10 mouse cellular contexts compared by ENCODE assay signal in the genomic region with DNA sequence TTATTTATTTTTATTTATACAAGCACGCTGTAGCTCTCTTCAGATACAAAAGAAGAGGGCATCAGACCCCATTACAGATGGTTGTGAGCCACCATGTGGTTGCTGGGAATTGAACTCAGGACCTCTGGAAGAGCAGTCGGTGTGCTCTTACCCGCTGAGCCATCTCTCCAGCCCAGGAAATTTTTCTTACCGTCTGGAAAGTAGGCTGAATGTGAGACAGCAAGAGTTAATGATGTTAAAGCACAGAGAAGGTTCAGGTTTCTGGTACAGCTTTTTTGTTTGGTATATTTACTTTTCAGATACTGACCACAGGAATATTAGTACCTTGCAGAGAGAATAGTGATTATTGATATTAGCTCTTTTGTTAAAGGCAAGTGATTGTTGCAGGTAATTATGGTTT. TPM values are rescaled to one million over a fixed set of nuclear protein-coding genes. Genes with fewer than 3 reads are reported as not detected.
A peak's percentile ranks its signal among the peaks of the same experiment; 100 is the strongest.
DNase-seq lines count a peak whose midpoint lies in the region; ATAC-seq and TF ChIP-seq lines count a peak whose summit lies in the region.
"Had no signal": no experiment of that assay in that cellular context is flagged by ENCODE, and none has a peak within 500 bp of the region (broad histone marks: within the 10 kb centered on the region; RNA-seq: fewer than 3 reads in every experiment).

No protein-coding gene starts in this region.

- H3K9ac ChIP-seq in liver, embryonic 11.5 days (ENCODE audit: low read depth, low read length): no peak overlapping the region
- H3K9ac ChIP-seq in limb, embryonic 13.5 days: no peak overlapping the region
- no peak overlapping the region for H3K9ac ChIP-seq in stomach, embryonic 14.5 days (replicated peaks; ENCODE audit: low read depth, low read length)

- TF ChIP-seq CTCF in cerebellum, adult 2 months (IDR thresholded peaks at IDR 0.05; ENCODE audit: borderline replicate concordance, insufficient read depth, low read depth, low read length): no peak

- no peak overlapping the region for H3K27ac ChIP-seq in cerebellum, adult 2 months (ENCODE audit: insufficient read depth, low read length)
- no peak overlapping the region for H3K27ac ChIP-seq in liver, embryonic 11.5 days (ENCODE audit: low read depth, low read length)
- no peak overlapping the region for H3K27ac ChIP-seq in limb, embryonic 13.5 days
- H3K27ac ChIP-seq in stomach, embryonic 14.5 days (ENCODE audit: low read length): no peak overlapping the region

- no peak for ATAC-seq in liver, embryonic 11.5 days (replicated peaks; ENCODE audit: low FRiP score)
- ATAC-seq in limb, embryonic 13.5 days (ENCODE audit: low FRiP score, low read depth): no peak
- ATAC-seq in stomach, embryonic 14.5 days (ENCODE audit: insufficient number of reproducible peaks, insufficient read depth, low FRiP score, low read depth): no peak

- H3K27me3 ChIP-seq in cerebellum, adult 2 months (ENCODE audit: control insufficient read depth, insufficient read depth, low read length): no peaks in the 10 kb centered on the region
- H3K27me3 ChIP-seq in liver, embryonic 11.5 days (replicated peaks; ENCODE audit: control insufficient read depth, insufficient read depth, low read length): no peaks in the 10 kb centered on the region
- H3K27me3 ChIP-seq in limb, embryonic 13.5 days: no peaks in the 10 kb centered on the region
- H3K27me3 ChIP-seq in stomach, embryonic 14.5 days (ENCODE audit: control insufficient read depth, insufficient read depth, low read length): no peaks in the 10 kb centered on the region

- no peaks in the 10 kb centered on the region for H3K9me3 ChIP-seq in liver, embryonic 11.5 days (ENCODE audit: control insufficient read depth, low read length)
- no peaks in the 10 kb centered on the region for H3K9me3 ChIP-seq in limb, embryonic 13.5 days
- no peaks in the 10 kb centered on the region for H3K9me3 ChIP-seq in stomach, embryonic 14.5 days (ENCODE audit: control insufficient read depth, low read depth, low read length)

- peak overlapping the region; percentile 14 for H3K4me3 ChIP-seq in cerebellum, adult 2 months (replicated peaks; ENCODE audit: insufficient read depth, low read depth, low read length)
- H3K4me3 ChIP-seq in liver, embryonic 11.5 days (ENCODE audit: low read depth, low read length): no peak overlapping the region
- H3K4me3 ChIP-seq in limb, embryonic 13.5 days: peak overlapping the region; percentile 10; the same call in 1 of the 2 replicates
- H3K4me3 ChIP-seq in stomach, embryonic 14.5 days (ENCODE audit: low read depth, low read length): no peak overlapping the region
- H3K4me3 ChIP-seq: erythroblast, embryonic 14.5 days had no signal

- 23% methylated on average over 4 of the region's 4 CpGs for WGBS in cerebellum, adult 2 months
- WGBS in liver, embryonic 11.5 days: 69% methylated on average over 4 of the region's 4 CpGs
- WGBS in limb, embryonic 13.5 days: 67% methylated on average over 4 of the region's 4 CpGs
- 58% methylated on average over 4 of the region's 4 CpGs for WGBS in stomach, embryonic 14.5 days

- no peak for DNase-seq in cerebellum, adult 2 months
- DNase-seq in cerebellum, adult 9-10 months: no peak
- DNase-seq in liver, embryonic 11.5 days (ENCODE audit: low spot score): no peak
- DNase-seq in liver: no peak
- no peak for DNase-seq in natural killer cell, adult 2 months (ENCODE audit: low spot score in 2 of 2)
- DNase-seq in urinary bladder, adult 2 months (ENCODE audit: low spot score): no peak
- DNase-seq: left cerebral cortex, postnatal 4 days had no signal

- H3K36me3 ChIP-seq in liver, embryonic 11.5 days (ENCODE audit: control insufficient read depth, insufficient read depth, low read length): peaks cover 2% of the 10 kb centered on the region; the same call in 1 of the 2 replicates
- peaks cover 7% of the 10 kb centered on the region for H3K36me3 ChIP-seq in limb, embryonic 13.5 days
- H3K36me3 ChIP-seq in stomach, embryonic 14.5 days (ENCODE audit: control insufficient read depth, insufficient read depth, low read length): peaks cover 5% of the 10 kb centered on the region

- peaks cover 3% of the 10 kb centered on the region; the same call in 1 of the 2 replicates for H3K4me1 ChIP-seq in cerebellum, adult 2 months (ENCODE audit: control insufficient read depth, insufficient read depth, low read length)
- H3K4me1 ChIP-seq in liver, embryonic 11.5 days (replicated peaks; ENCODE audit: control insufficient read depth, insufficient read depth, low read length): peaks cover 11% of the 10 kb centered on the region
- peaks cover 22% of the 10 kb centered on the region for H3K4me1 ChIP-seq in limb, embryonic 13.5 days
- H3K4me1 ChIP-seq in stomach, embryonic 14.5 days (ENCODE audit: control insufficient read depth, insufficient read depth, low read length): peaks cover 5% of the 10 kb centered on the region; the same call in 1 of the 2 replicates

- TF ChIP-seq POLR2A in cerebellum, adult 2 months (IDR thresholded peaks at IDR 0.05; ENCODE audit: borderline replicate concordance, insufficient read depth, low read length): no peak

- H3K4me2 ChIP-seq in liver, embryonic 11.5 days: peak overlapping the region; percentile 57; the same call in 1 of the 2 replicates
- peak overlapping the region; percentile 90 for H3K4me2 ChIP-seq in limb, embryonic 13.5 days (replicated peaks)
- peak overlapping the region; percentile 95; the same call in 1 of the 2 replicates for H3K4me2 ChIP-seq in stomach, embryonic 14.5 days (replicated peaks; ENCODE audit: low read depth, low read length)

RNA-seq across cellular contexts. Expression of gene Pten, which starts 3.9 kb away (rescaled TPM):
- polyA plus RNA-seq in cerebellum, adult 2 months (2012; rRNA removed): 36.6 and 38.1 TPM in 2 replicates
- polyA plus RNA-seq in liver, embryonic 11.5 days (2014; fragmentation: Nextera tagmentation; extraction: Ambion mirVana): 6.6 and 6.8 TPM in 2 replicates
- polyA plus RNA-seq in limb, embryonic 13.5 days (2015; fragmentation: Nextera tagmentation; extraction: Ambion mirVana): 8.1 and 9.3 TPM in 2 replicates
- polyA plus RNA-seq in stomach, embryonic 14.5 days (2014; fragmentation: Nextera tagmentation; extraction: Ambion mirVana): 21.3 and 23.1 TPM in 2 replicates
- 22.0 and 32.3 TPM in 2 replicates for polyA plus RNA-seq in urinary bladder, adult 2 months (2012; rRNA removed)

RNA-seq across cellular contexts. Expression of gene Atad1, which starts 21.6 kb away (rescaled TPM):
- 77.2 and 85.3 TPM in 2 replicates for polyA plus RNA-seq in cerebellum, adult 2 months (2012; rRNA removed)
- 58.3 and 58.6 TPM in 2 replicates for polyA plus RNA-seq in liver, embryonic 11.5 days (2014; fragmentation: Nextera tagmentation; extraction: Ambion mirVana)
- 63.7 and 65.1 TPM in 2 replicates for polyA plus RNA-seq in limb, embryonic 13.5 days (2015; fragmentation: Nextera tagmentation; extraction: Ambion mirVana)
- 78.1 and 78.3 TPM in 2 replicates for polyA plus RNA-seq in stomach, embryonic 14.5 days (2014; fragmentation: Nextera tagmentation; extraction: Ambion mirVana)
- 39.9 and 43.1 TPM in 2 replicates for polyA plus RNA-seq in urinary bladder, adult 2 months (2012; rRNA removed)

Comparison
In these comparisons a context has a peak if more than half of its experiments do, and no peak if none do; other contexts are left out.
1. H3K4me3 ChIP-seq: peak in cerebellum, adult 2 months (single experiment) and limb, embryonic 13.5 days (single experiment); none in liver, embryonic 11.5 days (single experiment) and stomach, embryonic 14.5 days (single experiment).
2. Peak in every context shown above with its lines, with median percentiles within 50 percentile points of each other: H3K4me2 ChIP-seq.